Mouse (Mus musculus) MEL (cell line): ENCODE measurements around the gene Tcirg1. TPM values are rescaled to one million over a fixed set of nuclear protein-coding genes. Genes with fewer than 3 reads are reported as not detected.

Experiments used
- DNase-seq: peaks from one replicate; pipeline ENCODE4 v3.0.0; 2011; ENCODE audit warnings: low read depth, low spot score
- H3K27ac ChIP-seq: 2 replicates; pipeline ENCODE4 v1.5.1; 2012; ENCODE audit warnings: low read depth, mild to moderate bottlenecking, control low read depth, low read length, moderate library complexity; ENCODE audit not compliant: control insufficient read depth
- H3K27me3 ChIP-seq, 2 experiments: fragments of 150-350 bp in 1 of 2; sonication (generic) in 1 of 2; 2 replicates each; pipeline ENCODE4 v1.6.1; 2012; ENCODE audit warnings: low read length in 2 of 2, mild to moderate bottlenecking in 2 of 2, improper control_type of control experiment in 1 of 2, moderate library complexity in 1 of 2; ENCODE audit not compliant: insufficient read depth in 2 of 2, control insufficient read depth in 1 of 2
- H3K36me3 ChIP-seq, 2 experiments: 2 replicates each; pipeline ENCODE4 v1.6.1; 2012 to 2014; ENCODE audit warnings: low read length in 2 of 2, improper control_type of control experiment in 1 of 2, inconsistent platforms in 1 of 2, mild to moderate bottlenecking in 1 of 2; ENCODE audit not compliant: insufficient read depth in 2 of 2, control insufficient read depth in 1 of 2
- H3K4me1 ChIP-seq, 2 experiments: fragments of 150-350 bp in 1 of 2; sonication (generic) in 1 of 2; 2 replicates each; pipeline ENCODE4 v1.6.1; 2012; ENCODE audit warnings: low read length in 2 of 2, improper control_type of control experiment in 1 of 2, mild to moderate bottlenecking in 1 of 2; ENCODE audit not compliant: insufficient read depth in 2 of 2, control insufficient read depth in 1 of 2
- H3K4me3 ChIP-seq, 2 experiments: fragments of 150-350 bp in 1 of 2; sonication (generic) in 1 of 2; 2 replicates each; pipeline ENCODE4 v1.5.1; 2012; ENCODE audit warnings: low read depth in 2 of 2, low read length in 2 of 2, mild to moderate bottlenecking in 2 of 2, moderate library complexity in 2 of 2, control low read depth in 1 of 2, improper control_type of control experiment in 1 of 2; ENCODE audit not compliant: control insufficient read depth in 1 of 2, insufficient read depth in 1 of 2
- H3K79me2 ChIP-seq: 2 replicates; pipeline ENCODE4 v1.6.1; 2012; ENCODE audit warnings: mild to moderate bottlenecking, low read length, moderate library complexity; ENCODE audit not compliant: control insufficient read depth, poor library complexity, insufficient read depth
- H3K9ac ChIP-seq: 2 replicates; pipeline ENCODE4 v1.6.1; 2012; ENCODE audit warnings: low read depth, mild to moderate bottlenecking, control low read depth, low read length, moderate library complexity; ENCODE audit not compliant: control insufficient read depth, poor library complexity, severe bottlenecking
- H3K9me3 ChIP-seq: fragments of 150-350 bp; sonication (generic); replicated peaks from 2 replicates; pipeline ENCODE4 v1.6.1; 2012; ENCODE audit warnings: mild to moderate bottlenecking, low read length, improper control_type of control experiment, moderate library complexity; ENCODE audit not compliant: insufficient read depth
- ELF1 ChIP-seq: IDR thresholded peaks from 2 replicates; pipeline ENCODE4 v1.6.1; 2014; ENCODE audit warnings: low read depth, mild to moderate bottlenecking, inconsistent platforms, low read length, improper control_type of control experiment, moderate library complexity
- GATA1 ChIP-seq: IDR thresholded peaks from 2 replicates; pipeline ENCODE4 v1.6.1; 2011; ENCODE audit warnings: low read depth, low read length, improper control_type of control experiment
- HCFC1 ChIP-seq: IDR thresholded peaks from 2 replicates; pipeline ENCODE4 v1.6.1; 2012; ENCODE audit warnings: low read depth, mild to moderate bottlenecking, inconsistent platforms, low read length, improper control_type of control experiment, moderate library complexity
- MAX ChIP-seq: IDR thresholded peaks from 2 replicates; pipeline ENCODE4 v1.6.1; 2011; ENCODE audit warnings: low read length, improper control_type of control experiment
- NELFE ChIP-seq: IDR thresholded peaks from 2 replicates; pipeline ENCODE4 v1.6.1; 2011; ENCODE audit warnings: low read depth, low read length, improper control_type of control experiment
- POLR2AphosphoS2 ChIP-seq: IDR thresholded peaks from 2 replicates; pipeline ENCODE4 v1.6.1; 2011; ENCODE audit warnings: low read length, improper control_type of control experiment
- SIN3A ChIP-seq: IDR thresholded peaks from 2 replicates; pipeline ENCODE4 v1.6.1; 2012; ENCODE audit warnings: low read length, improper control_type of control experiment, inconsistent platforms
- SMC3 ChIP-seq: IDR thresholded peaks from 2 replicates; pipeline ENCODE4 v1.6.1; 2011; ENCODE audit warnings: low read depth, low read length, improper control_type of control experiment
- TAL1 ChIP-seq: IDR thresholded peaks from 2 replicates; pipeline ENCODE4 v1.6.1; 2012; ENCODE audit warnings: mild to moderate bottlenecking, inconsistent platforms, low read length, moderate library complexity, mixed read lengths
- USF1 ChIP-seq: IDR thresholded peaks from 2 replicates; pipeline ENCODE4 v1.6.1; 2014; ENCODE audit warnings: low read depth, mild to moderate bottlenecking, inconsistent platforms, low read length, improper control_type of control experiment, moderate library complexity
- ZMIZ1 ChIP-seq: IDR thresholded peaks from 2 replicates; pipeline ENCODE4 v1.6.1; 2012; ENCODE audit warnings: low read depth, mild to moderate bottlenecking, inconsistent platforms, low read length, improper control_type of control experiment, moderate library complexity
- ZNF384 ChIP-seq: IDR thresholded peaks from 2 replicates; pipeline ENCODE4 v1.6.1; 2012; ENCODE audit warnings: low read depth, mild to moderate bottlenecking, inconsistent platforms, low read length, improper control_type of control experiment
- polyA plus RNA-seq, 2 experiments: library from polyadenylated mRNA; stranded (reverse) in 1 of 2; unstranded in 1 of 2; fragments of >175 nt in 1 of 2; fragments of >200 nt in 1 of 2; gene quantifications; 2 replicates each; pipeline versions ENCODE4 v1.2.1 to v1.2.4; 2012; ENCODE audit warnings: low replicate concordance in 2 of 2, low read depth in 1 of 2; ENCODE audit not compliant: insufficient read length in 2 of 2, insufficient read depth in 1 of 2, missing spikeins in 1 of 2
- total RNA-seq: library from RNA; depleted of rRNA; stranded (reverse); fragments of 300-350 nt; gene quantifications from 2 replicates; pipeline ENCODE4 v1.2.3, GENCODE M21; 2012

Gene Tcirg1
- total and polyA plus RNA-seq, 3 experiments: 21.4 to 32.6 TPM; not detected in 1

- H3K9me3 ChIP-seq: no peaks in the 10 kb centered on the region
- H3K9ac ChIP-seq: no peak overlapping the region
- TF ChIP-seq USF1 (no peak), SMC3 (no peak), NELFE (no peak)
- peaks cover 8% of the 10 kb centered on the region for H3K79me2 ChIP-seq
- no peaks in the 10 kb centered on the region for H3K27me3 ChIP-seq
- H3K4me3 ChIP-seq: no peak overlapping the region
- H3K4me1 ChIP-seq: peaks cover 0 to 29% of the 10 kb centered on the region in 2 experiments; a peak in 3 of 4 replicates
- peaks cover 0 to 15% of the 10 kb centered on the region in 2 experiments; a peak in 2 of 4 replicates for H3K36me3 ChIP-seq
- DNase-seq: no peak
- no peak overlapping the region for H3K27ac ChIP-seq
These were observed 1.1 kb upstream of the Tcirg1 start for GRCm38 (mm10) chr19:3907876-3908660.

- Histone ChIP-seq H3K36me3 (peaks cover 0 to 12% of the 10 kb centered on the region in 2 experiments; a peak in 2 of 4 replicates), H3K4me1 (peaks cover 0 to 22% of the 10 kb centered on the region in 2 experiments; a peak in 2 of 4 replicates), H3K4me3 (peak overlapping the region; percentile 94 to 98), H3K9ac (peak overlapping the region; percentile 84), H3K79me2 (peaks cover 3% of the 10 kb centered on the region; the same call in 1 of the 2 replicates), H3K27me3 (no peaks in the 10 kb centered on the region), H3K27ac (no peak overlapping the region), H3K9me3 (no peaks in the 10 kb centered on the region)
- peak; percentile 59 for DNase-seq
- no peak for TF ChIP-seq ELF1
- TF ChIP-seq ZNF384: no peak
- TF ChIP-seq TAL1: no peak
- TF ChIP-seq MAX: 0 out of 2 replicates have a peak, but pooled peaks have one; percentile 29
- TF ChIP-seq GATA1: no peak
- TF ChIP-seq ZMIZ1: 0 out of 2 replicates have a peak, but pooled peaks have one; percentile 18
- TF ChIP-seq SIN3A: peak; percentile 32; the same call in 1 of the 2 replicates
- no peak for TF ChIP-seq POLR2AphosphoS2
- peak; percentile 8; the same call in 1 of the 2 replicates for TF ChIP-seq NELFE
- no peak for TF ChIP-seq HCFC1
These were observed 607 bp downstream of the Tcirg1 start for GRCm38 (mm10) chr19:3906326-3906725.
